Mouse (Mus musculus): ENCODE results near the gene Wscd2. TPM values are rescaled to one million over a fixed set of nuclear protein-coding genes. Genes with fewer than 3 reads are reported as not detected.
A peak's percentile ranks its signal among the peaks of the same experiment; 100 is the strongest.

Wscd2 gene
- polyA plus RNA-seq, 1 experiment from 2014 or later: 8.4 TPM

GRCm38 (mm10) chr5:113542885-113543476 is 52.8 kb downstream of the Wscd2 start:
- WGBS: 11% methylated on average over 10 of the region's 10 CpGs
- ATAC-seq (replicated peaks): peak; percentile 92
- Histone ChIP-seq H3K9ac (replicated peaks) (no peak overlapping the region), H3K27ac (replicated peaks) (peak overlapping the region; percentile 73), H3K4me1 (peaks cover 28% of the 10 kb centered on the region), H3K4me3 (no peak overlapping the region), H3K36me3 (no peaks in the 10 kb centered on the region), H3K4me2 (replicated peaks) (peak overlapping the region; percentile 21; the same call in 1 of the 2 replicates), H3K9me3 (no peaks in the 10 kb centered on the region), H3K27me3 (no peaks in the 10 kb centered on the region)

DNA sequence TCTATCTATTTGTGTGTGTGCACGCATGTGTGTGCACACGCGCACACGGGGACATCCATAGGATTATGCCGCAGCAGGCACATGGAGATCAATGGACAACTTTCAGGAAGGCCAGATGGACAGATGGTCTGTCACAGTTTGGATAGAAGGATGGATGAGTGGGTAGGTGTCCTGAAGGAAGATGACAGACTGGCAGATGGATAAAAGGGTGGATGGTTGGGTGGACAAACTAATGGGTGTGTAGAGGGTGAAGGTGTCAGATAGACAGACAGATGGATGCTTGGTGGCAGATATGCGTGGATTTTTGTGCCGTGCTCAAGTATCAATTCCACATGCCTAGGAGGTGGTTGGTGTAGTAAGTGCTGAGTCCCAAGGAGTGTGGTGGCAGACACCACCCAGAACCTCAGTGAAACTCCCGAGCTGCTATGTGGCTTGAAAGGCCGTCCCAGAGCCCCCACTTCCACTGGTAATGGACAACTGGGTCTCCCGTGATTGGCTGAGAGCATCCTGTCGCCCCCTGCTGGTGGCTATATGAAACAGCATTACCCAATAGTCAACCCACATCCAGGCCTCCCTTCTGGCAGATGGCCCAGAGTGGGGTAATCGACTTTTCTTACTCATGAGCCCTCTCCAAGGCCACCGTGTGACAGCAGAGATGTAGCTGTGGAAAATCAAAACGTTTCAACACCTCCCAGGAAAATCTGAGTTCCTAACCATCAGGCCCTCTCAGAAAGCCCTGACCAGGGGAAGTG is 58.0 kb downstream of the Wscd2 start:
- no peak for ATAC-seq (replicated peaks)
- WGBS: 47% methylated on average over 14 of the region's 14 CpGs
- H3K4me3 ChIP-seq: no peak overlapping the region
- no peaks in the 10 kb centered on the region for H3K9me3 ChIP-seq
- no peak overlapping the region for H3K4me2 ChIP-seq (replicated peaks)
- H3K9ac ChIP-seq (replicated peaks): no peak overlapping the region
- H3K36me3 ChIP-seq: no peaks in the 10 kb centered on the region
- H3K27ac ChIP-seq (replicated peaks): no peak overlapping the region
- H3K27me3 ChIP-seq: peaks cover 10% of the 10 kb centered on the region; the same call in 1 of the 2 replicates
- H3K4me1 ChIP-seq: peaks cover 18% of the 10 kb centered on the region

DNA sequence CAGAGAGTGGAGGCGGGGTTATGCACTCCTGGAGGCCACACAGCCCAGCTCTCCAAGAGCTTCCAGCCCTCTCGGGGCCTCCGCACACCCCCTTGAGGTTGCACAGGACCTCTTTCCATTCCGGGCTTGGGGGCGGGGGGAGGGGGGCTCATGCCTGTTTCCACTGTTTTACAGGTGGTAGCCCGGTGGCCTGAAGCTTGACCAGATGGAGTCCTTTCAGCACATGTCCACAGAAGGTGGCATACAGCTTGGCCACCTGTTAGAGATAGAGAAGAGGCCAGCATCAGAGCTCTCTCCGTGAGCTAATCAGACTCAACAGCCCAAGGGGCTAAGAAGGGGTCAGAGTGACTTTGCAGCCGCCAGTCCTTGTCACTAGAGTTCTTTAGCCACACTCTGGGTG is 60.1 kb downstream of the Wscd2 start:
- H3K27ac ChIP-seq (replicated peaks): no peak overlapping the region
- no peaks in the 10 kb centered on the region for H3K36me3 ChIP-seq
- H3K9me3 ChIP-seq: no peaks in the 10 kb centered on the region
- WGBS: 63% methylated on average over 8 of the region's 8 CpGs
- ATAC-seq (replicated peaks): no peak
- peaks cover 10% of the 10 kb centered on the region; the same call in 1 of the 2 replicates for H3K27me3 ChIP-seq
- no peak overlapping the region for H3K4me2 ChIP-seq (replicated peaks)
- peaks cover 19% of the 10 kb centered on the region for H3K4me1 ChIP-seq
- H3K9ac ChIP-seq (replicated peaks): no peak overlapping the region
- no peak overlapping the region for H3K4me3 ChIP-seq

GRCm38 (mm10) chr5:113550759-113551158 is 60.6 kb downstream of the Wscd2 start:
- Histone ChIP-seq H3K27ac (replicated peaks) (no peak overlapping the region), H3K4me2 (replicated peaks) (no peak overlapping the region), H3K36me3 (no peaks in the 10 kb centered on the region), H3K9ac (replicated peaks) (no peak overlapping the region), H3K27me3 (peaks cover 10% of the 10 kb centered on the region; the same call in 1 of the 2 replicates), H3K4me1 (peaks cover 14% of the 10 kb centered on the region), H3K9me3 (no peaks in the 10 kb centered on the region), H3K4me3 (no peak overlapping the region)
- no peak for ATAC-seq (replicated peaks)
- WGBS: 35% methylated on average over 19 of the region's 19 CpGs

GRCm38 (mm10) chr5:113553402-113553897 is 63.3 kb downstream of the Wscd2 start:
- no peak overlapping the region for H3K4me2 ChIP-seq (replicated peaks)
- no peak for ATAC-seq (replicated peaks)
- peaks cover 11% of the 10 kb centered on the region for H3K4me1 ChIP-seq
- H3K9ac ChIP-seq (replicated peaks): no peak overlapping the region
- peaks cover 10% of the 10 kb centered on the region; the same call in 1 of the 2 replicates for H3K27me3 ChIP-seq
- no peak overlapping the region for H3K4me3 ChIP-seq
- H3K36me3 ChIP-seq: no peaks in the 10 kb centered on the region
- H3K27ac ChIP-seq (replicated peaks): no peak overlapping the region
- H3K9me3 ChIP-seq: no peaks in the 10 kb centered on the region
- 9% methylated on average over 9 of the region's 9 CpGs for WGBS

DNA sequence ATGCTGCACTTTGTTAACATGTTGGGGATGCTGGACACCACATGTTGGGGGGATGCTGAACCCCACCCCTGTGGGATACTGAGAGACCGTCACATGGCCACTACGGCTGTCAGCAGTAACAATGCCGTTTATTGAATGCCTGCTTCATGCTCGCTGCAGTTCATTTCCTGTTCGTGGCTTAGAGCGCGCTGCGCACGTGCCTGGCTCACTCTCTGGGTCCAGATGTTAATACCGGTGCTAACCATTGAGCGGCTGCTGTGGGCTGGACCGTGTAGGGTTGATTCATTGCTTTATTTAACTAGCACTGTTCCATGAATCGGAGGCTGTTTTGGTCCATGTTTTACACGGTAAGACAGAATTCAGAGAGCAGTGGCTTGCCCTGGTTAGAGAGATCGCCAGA is 64.0 kb downstream of the Wscd2 start:
- Histone ChIP-seq H3K9me3 (no peaks in the 10 kb centered on the region), H3K9ac (replicated peaks) (no peak overlapping the region), H3K4me3 (no peak overlapping the region), H3K27ac (replicated peaks) (no peak overlapping the region), H3K4me1 (peaks cover 11% of the 10 kb centered on the region), H3K36me3 (no peaks in the 10 kb centered on the region), H3K4me2 (replicated peaks) (no peak overlapping the region), H3K27me3 (peaks cover 10% of the 10 kb centered on the region; the same call in 1 of the 2 replicates)
- no peak for ATAC-seq (replicated peaks)
- WGBS: 70% methylated on average over 15 of the region's 15 CpGs

DNA sequence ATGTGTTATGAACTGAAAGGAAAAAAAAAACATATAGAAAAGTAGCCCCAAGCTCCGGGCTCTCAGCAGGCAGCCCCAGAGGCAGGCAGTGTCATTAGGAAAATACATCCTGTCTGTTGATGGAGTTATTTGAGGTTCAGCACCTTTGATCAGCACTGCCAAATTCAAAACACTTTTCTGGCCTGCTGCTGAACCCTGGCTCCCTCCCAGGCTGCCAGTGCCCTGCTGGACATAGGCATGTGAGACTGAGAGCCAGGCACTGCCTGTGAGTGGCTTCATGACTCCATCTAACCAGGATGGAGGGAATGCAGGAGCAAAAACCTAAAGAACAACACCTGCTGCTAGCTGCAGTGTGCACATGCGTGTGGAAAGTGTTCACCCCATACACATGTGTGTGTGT is 64.4 kb downstream of the Wscd2 start:
- no peak overlapping the region for H3K9ac ChIP-seq (replicated peaks)
- no peaks in the 10 kb centered on the region for H3K9me3 ChIP-seq
- peaks cover 10% of the 10 kb centered on the region; the same call in 1 of the 2 replicates for H3K27me3 ChIP-seq
- H3K36me3 ChIP-seq: no peaks in the 10 kb centered on the region
- ATAC-seq (replicated peaks): no peak
- 86% methylated on average over 2 of the region's 2 CpGs for WGBS
- peaks cover 11% of the 10 kb centered on the region for H3K4me1 ChIP-seq
- no peak overlapping the region for H3K27ac ChIP-seq (replicated peaks)
- H3K4me2 ChIP-seq (replicated peaks): no peak overlapping the region
- H3K4me3 ChIP-seq: no peak overlapping the region

DNA sequence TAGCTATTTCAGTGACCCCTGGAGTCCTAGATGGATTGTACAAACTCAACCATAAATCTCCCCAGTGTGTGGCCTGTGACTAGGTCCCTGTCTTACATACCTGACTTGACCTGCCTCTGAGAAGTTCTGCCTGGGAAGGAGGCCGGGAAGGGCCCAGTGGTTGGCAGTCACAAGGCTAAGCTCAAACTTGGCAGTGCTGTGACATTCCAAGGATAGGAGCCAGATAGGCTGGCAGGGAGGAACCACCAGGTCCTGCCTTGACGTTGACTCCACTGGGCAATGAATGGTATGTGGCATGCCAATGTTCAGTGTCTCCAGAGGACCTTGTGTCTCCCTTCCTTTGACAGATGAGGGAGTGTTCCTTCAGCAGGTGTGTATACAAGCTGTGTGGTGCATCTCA is 65.6 kb downstream of the Wscd2 start:
- Histone ChIP-seq H3K27me3 (peaks cover 4% of the 10 kb centered on the region; the same call in 1 of the 2 replicates), H3K9me3 (no peaks in the 10 kb centered on the region), H3K4me1 (peaks cover 11% of the 10 kb centered on the region), H3K27ac (replicated peaks) (no peak overlapping the region), H3K4me2 (replicated peaks) (no peak overlapping the region), H3K4me3 (no peak overlapping the region), H3K9ac (replicated peaks) (no peak overlapping the region), H3K36me3 (no peaks in the 10 kb centered on the region)
- no peak for ATAC-seq (replicated peaks)
- WGBS: 62% methylated on average over 2 of the region's 2 CpGs

DNA sequence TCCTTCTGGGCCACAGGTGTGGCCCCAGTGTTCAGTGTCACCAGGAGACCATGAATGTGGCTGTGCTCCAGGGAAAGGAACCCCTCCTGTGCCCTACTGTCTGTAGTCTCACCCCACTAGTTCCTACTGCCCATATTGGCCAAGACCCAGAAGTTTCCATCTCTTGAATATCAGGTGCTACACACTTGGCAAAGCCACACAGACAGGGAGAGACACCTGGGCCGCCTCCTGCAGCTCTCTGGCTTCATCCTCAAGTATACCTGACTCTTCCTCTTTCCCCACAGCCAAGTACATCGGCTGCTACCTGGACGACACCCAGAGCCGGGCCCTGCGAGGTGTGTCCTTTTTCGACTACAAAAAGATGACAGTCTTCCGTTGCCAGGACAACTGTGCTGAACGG is 67.9 kb downstream of the Wscd2 start:
- H3K9me3 ChIP-seq: no peaks in the 10 kb centered on the region
- no peaks in the 10 kb centered on the region for H3K27me3 ChIP-seq
- H3K27ac ChIP-seq (replicated peaks): no peak overlapping the region
- H3K4me1 ChIP-seq: peaks cover 11% of the 10 kb centered on the region
- H3K9ac ChIP-seq (replicated peaks): no peak overlapping the region
- WGBS: 90% methylated on average over 8 of the region's 8 CpGs
- no peak overlapping the region for H3K4me3 ChIP-seq
- no peaks in the 10 kb centered on the region for H3K36me3 ChIP-seq
- ATAC-seq (replicated peaks): no peak
- no peak overlapping the region for H3K4me2 ChIP-seq (replicated peaks)

- no peak for ATAC-seq (replicated peaks)
- Histone ChIP-seq H3K4me1 (no peaks in the 10 kb centered on the region), H3K9ac (replicated peaks) (no peak overlapping the region), H3K27ac (replicated peaks) (no peak overlapping the region), H3K36me3 (no peaks in the 10 kb centered on the region), H3K4me2 (replicated peaks) (no peak overlapping the region), H3K4me3 (no peak overlapping the region), H3K9me3 (no peaks in the 10 kb centered on the region), H3K27me3 (no peaks in the 10 kb centered on the region)
- WGBS: 76% methylated on average over 5 of the region's 5 CpGs
Measured at GRCm38 (mm10) chr5:113559627-113560026, 69.5 kb downstream of the Wscd2 start.

DNA sequence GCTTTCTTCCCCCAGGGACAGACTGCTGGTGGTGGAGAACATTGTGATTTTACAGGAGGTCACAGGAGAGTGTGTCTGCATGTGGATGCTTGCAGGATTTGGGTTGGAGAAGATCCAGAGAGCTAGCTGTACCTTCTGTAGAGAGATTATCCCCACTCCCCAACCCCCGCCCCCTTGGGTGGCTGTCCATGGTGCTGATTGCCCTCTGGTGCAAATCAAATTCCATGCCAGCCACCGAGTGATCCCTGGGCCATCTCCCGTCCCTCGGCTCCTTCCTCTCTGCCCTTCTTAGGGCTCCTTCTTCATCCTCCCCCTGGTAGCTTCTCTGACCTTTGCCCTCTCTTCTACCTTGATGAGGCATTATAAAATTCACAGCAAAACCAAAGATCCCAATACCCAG is 74.3 kb downstream of the Wscd2 start:
- H3K4me1 ChIP-seq: no peaks in the 10 kb centered on the region
- 38% methylated on average over 4 of the region's 4 CpGs for WGBS
- H3K4me2 ChIP-seq (replicated peaks): no peak overlapping the region
- no peak overlapping the region for H3K4me3 ChIP-seq
- H3K36me3 ChIP-seq: no peaks in the 10 kb centered on the region
- no peaks in the 10 kb centered on the region for H3K27me3 ChIP-seq
- ATAC-seq (replicated peaks): no peak
- no peak overlapping the region for H3K27ac ChIP-seq (replicated peaks)
- H3K9me3 ChIP-seq: no peaks in the 10 kb centered on the region
- H3K9ac ChIP-seq (replicated peaks): no peak overlapping the region

- Histone ChIP-seq H3K4me1 (no peaks in the 10 kb centered on the region), H3K4me2 (replicated peaks) (no peak overlapping the region), H3K9ac (replicated peaks) (no peak overlapping the region), H3K27me3 (no peaks in the 10 kb centered on the region), H3K9me3 (no peaks in the 10 kb centered on the region), H3K27ac (replicated peaks) (no peak overlapping the region), H3K4me3 (no peak overlapping the region), H3K36me3 (no peaks in the 10 kb centered on the region)
- no peak for ATAC-seq (replicated peaks)
- WGBS: 71% methylated on average over 10 of the region's 10 CpGs
Measured at GRCm38 (mm10) chr5:113565101-113565854, 75.1 kb downstream of the Wscd2 start.

Data from forebrain, embryonic 15.5 days (tissue).